Mouse (Mus musculus) erythroblast, embryonic 14.5 days (primary cell): ENCODE data around the gene Prdm11. TPM values are rescaled to one million over a fixed set of nuclear protein-coding genes. Genes with fewer than 3 reads are reported as not detected.

Experiments
- H3K27me3 ChIP-seq: 2 replicates; pipeline ENCODE4 v1.6.1; 2012; ENCODE audit warnings: inconsistent platforms; ENCODE audit not compliant: control insufficient read depth
- H3K36me3 ChIP-seq: 2 replicates; pipeline ENCODE4 v1.6.1; 2012; ENCODE audit warnings: mild to moderate bottlenecking, inconsistent platforms; ENCODE audit not compliant: control insufficient read depth
- H3K4me1 ChIP-seq: 2 replicates; pipeline ENCODE4 v1.6.1; 2012; ENCODE audit warnings: inconsistent platforms; ENCODE audit not compliant: control insufficient read depth
- H3K4me3 ChIP-seq: replicated peaks from 2 replicates; pipeline ENCODE3; 2012; ENCODE audit warnings: moderate library complexity, mild to moderate bottlenecking, inconsistent platforms
- H3K9me3 ChIP-seq: 2 replicates; pipeline ENCODE4 v1.6.1; 2012; ENCODE audit warnings: low read length, inconsistent platforms, mixed read lengths; ENCODE audit not compliant: control insufficient read depth
- GATA1 ChIP-seq: IDR thresholded peaks from 2 replicates; pipeline ENCODE4 v1.6.1; 2012; ENCODE audit warnings: low read length, inconsistent platforms, mixed read lengths
- TAL1 ChIP-seq: IDR thresholded peaks from 3 replicates; pipeline ENCODE4 v1.6.1; 2012; ENCODE audit warnings: low read length, inconsistent platforms, mixed read lengths
- polyA plus RNA-seq: library from polyadenylated mRNA; stranded (reverse); fragments of >175 nt; gene quantifications from 2 replicates; pipeline ENCODE4 v1.2.3, GENCODE M21; 2012

The Prdm11 gene
- polyA plus RNA-seq, 1 experiment, result 0.58 TPM

DNA sequence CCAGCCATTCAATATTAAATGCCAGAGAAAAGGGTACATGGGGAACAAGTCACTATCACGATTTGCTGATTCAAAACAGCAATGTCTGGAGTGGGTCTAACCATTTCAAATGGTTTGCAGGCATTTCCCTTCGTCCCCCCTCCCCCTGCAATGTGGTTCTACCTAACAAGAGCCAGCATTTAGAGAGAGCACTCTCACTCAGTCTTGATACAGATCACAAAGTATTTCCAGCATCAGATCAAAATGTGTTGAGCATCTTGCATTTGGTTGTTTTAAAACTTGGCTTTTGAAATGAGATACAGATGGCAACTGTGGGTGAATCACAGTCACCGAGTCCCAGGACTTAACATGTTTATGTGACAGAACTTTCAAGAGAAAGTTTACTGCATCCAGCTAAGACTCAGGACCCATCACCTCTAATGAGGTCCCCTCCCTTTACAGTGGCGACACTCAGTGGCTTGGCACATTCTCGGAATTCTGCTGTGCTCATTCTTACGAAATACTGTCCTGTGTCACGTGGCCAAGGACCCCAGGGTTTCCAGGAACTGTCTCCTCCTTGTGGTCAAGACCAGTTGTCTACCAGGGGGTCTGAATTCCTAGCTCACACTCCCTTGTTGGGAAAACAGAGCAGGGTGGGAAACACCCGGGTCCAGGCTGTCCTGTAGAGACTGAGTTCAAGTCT is 63.2 kb downstream of the Prdm11 start:
- Histone ChIP-seq H3K36me3 (peaks cover 25% of the 10 kb centered on the region), H3K4me1 (peaks cover 70% of the 10 kb centered on the region), H3K4me3 (peak overlapping the region; percentile 2), H3K9me3 (no peaks in the 10 kb centered on the region), H3K27me3 (no peaks in the 10 kb centered on the region)
- TF ChIP-seq TAL1 (no peak), GATA1 (no peak)

DNA sequence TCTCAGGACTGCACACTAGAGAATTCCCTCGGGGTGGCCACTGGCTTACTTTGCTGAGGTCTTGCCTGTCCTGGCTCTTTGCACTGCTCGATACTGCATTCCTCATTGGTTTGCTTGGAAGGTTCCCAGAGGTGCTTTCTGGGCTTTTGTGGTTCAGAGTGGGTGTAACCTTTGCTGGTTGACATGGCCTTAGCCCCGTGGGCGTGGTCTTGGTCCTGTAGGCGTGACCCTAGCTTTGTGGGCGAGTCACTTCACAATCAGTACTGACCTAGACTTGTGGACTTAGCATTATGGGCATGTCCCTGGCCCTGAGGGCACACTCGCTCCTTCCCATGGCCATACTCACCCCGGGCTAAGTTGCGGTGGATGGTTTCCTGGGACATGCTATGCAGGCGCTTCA is 65.8 kb downstream of the Prdm11 start:
- H3K9me3 ChIP-seq, result no peaks in the 10 kb centered on the region
- H3K4me3 ChIP-seq, result no peak overlapping the region
- TF ChIP-seq TAL1 (no peak), GATA1 (no peak)
- H3K4me1 ChIP-seq, result peaks cover 48% of the 10 kb centered on the region
- no peaks in the 10 kb centered on the region for H3K27me3 ChIP-seq
- peaks cover 14% of the 10 kb centered on the region for H3K36me3 ChIP-seq

DNA sequence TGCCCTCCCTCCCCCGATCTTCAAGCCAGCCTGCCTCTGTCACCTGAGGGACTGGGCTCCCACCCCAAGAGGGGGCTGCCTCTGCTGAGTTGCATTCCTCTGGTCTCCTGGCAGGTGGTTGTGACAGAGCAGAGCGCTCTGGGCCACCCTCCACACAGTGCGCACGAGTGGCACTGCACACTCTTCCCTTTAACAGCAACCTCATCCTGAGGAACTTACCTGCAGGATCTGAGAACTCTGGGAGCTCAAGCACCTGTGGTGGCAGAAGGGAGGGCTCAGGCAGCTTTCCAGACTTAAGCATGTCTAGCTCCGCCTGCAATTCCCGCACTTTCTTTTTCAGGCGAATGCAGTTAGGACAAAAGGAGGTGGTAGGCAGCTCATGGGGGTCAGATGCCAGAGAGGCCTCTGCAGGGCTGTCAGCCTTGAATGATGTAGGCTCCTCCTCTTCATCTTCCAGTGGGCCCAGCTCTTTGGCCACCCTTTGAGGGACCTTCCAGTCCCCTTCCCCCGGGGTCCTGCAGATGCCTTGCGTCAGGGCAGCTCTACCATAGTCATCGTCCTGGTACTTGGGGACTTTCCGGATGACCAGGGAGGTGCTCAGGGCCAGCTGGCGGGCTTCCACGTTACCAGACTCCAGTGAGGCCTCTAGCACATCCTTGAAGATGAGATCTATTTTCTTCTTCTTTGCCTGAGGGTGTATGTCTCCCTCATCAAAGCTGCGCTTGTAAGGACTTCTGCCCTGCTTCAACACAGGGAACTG is 70.8 kb downstream of the Prdm11 start:
- Histone ChIP-seq H3K36me3 (peaks cover 40% of the 10 kb centered on the region), H3K4me3 (no peak overlapping the region), H3K27me3 (no peaks in the 10 kb centered on the region), H3K9me3 (peaks cover 7% of the 10 kb centered on the region; the same call in 1 of the 2 replicates), H3K4me1 (peaks cover 2% of the 10 kb centered on the region)
- TF ChIP-seq GATA1 (no peak), TAL1 (no peak)

- Histone ChIP-seq H3K27me3 (no peaks in the 10 kb centered on the region), H3K9me3 (peaks cover 7% of the 10 kb centered on the region; the same call in 1 of the 2 replicates), H3K4me3 (no peak overlapping the region), H3K36me3 (peaks cover 40% of the 10 kb centered on the region), H3K4me1 (no peaks in the 10 kb centered on the region)
- TF ChIP-seq TAL1 (no peak), GATA1 (no peak)
Measured at GRCm38 (mm10) chr2:92973646-92974045, 72.3 kb downstream of the Prdm11 start.

DNA sequence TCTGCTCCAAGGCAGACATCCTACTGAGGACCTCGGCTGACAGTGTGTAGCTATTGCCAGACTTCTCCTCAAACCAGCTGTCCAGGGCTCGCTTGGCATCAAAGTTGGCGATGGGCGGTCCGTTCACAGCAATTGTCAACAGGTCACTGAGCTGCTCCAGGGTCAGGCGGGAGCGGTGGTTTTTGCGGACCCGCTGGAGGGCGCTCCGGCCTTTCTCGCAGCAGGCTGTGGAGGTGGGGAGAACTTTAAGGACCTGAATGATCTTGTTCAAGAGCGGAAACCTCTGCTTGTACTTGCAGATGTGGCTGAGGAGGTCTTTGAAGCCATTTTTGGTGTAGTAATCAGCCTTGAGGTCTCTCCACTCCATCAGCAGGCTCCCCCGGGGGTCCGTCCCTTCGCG is 73.9 kb downstream of the Prdm11 start:
- Histone ChIP-seq H3K4me3 (no peak overlapping the region), H3K9me3 (peaks cover 7% of the 10 kb centered on the region; the same call in 1 of the 2 replicates), H3K36me3 (peaks cover 40% of the 10 kb centered on the region), H3K4me1 (no peaks in the 10 kb centered on the region), H3K27me3 (no peaks in the 10 kb centered on the region)
- TF ChIP-seq TAL1 (no peak), GATA1 (no peak)

- H3K4me3 ChIP-seq, result no peak overlapping the region
- H3K27me3 ChIP-seq, result no peaks in the 10 kb centered on the region
- peaks cover 7% of the 10 kb centered on the region; the same call in 1 of the 2 replicates for H3K9me3 ChIP-seq
- no peaks in the 10 kb centered on the region; the same call in 1 of the 2 replicates for H3K4me1 ChIP-seq
- H3K36me3 ChIP-seq, result peaks cover 40% of the 10 kb centered on the region
- TF ChIP-seq GATA1 (no peak), TAL1 (no peak)
Measured at GRCm38 (mm10) chr2:92971536-92971935, 74.4 kb downstream of the Prdm11 start.

DNA sequence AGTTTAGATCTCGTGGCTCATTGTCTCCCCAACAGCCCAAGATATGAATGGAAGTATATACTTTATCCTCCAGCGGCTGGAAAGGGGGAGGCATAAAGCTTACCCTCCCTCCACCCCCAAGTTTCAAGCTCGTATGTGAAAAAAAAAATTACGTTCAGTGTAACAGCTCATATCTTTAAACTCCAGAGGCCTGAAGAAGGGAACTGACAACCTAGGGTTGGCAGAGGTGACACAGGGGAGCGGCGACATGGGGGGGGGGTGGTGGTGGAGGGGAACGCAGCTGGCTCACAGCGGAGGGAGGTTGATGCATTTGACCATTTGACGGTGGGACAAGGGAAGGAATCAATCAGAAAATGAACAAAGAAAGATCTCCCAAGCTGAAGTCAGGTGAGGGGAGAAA is 74.9 kb downstream of the Prdm11 start:
- no peaks in the 10 kb centered on the region; the same call in 1 of the 2 replicates for H3K4me1 ChIP-seq
- H3K9me3 ChIP-seq, result peaks cover 7% of the 10 kb centered on the region; the same call in 1 of the 2 replicates
- H3K4me3 ChIP-seq, result no peak overlapping the region
- TF ChIP-seq GATA1, result no peak
- TF ChIP-seq TAL1, result no peak
- peaks cover 39% of the 10 kb centered on the region for H3K36me3 ChIP-seq
- H3K27me3 ChIP-seq, result no peaks in the 10 kb centered on the region

GRCm38 (mm10) chr2:92967839-92968166 is 78.2 kb downstream of the Prdm11 start:
- peaks cover under 1% of the 10 kb centered on the region; the same call in 1 of the 2 replicates for H3K9me3 ChIP-seq
- no peaks in the 10 kb centered on the region for H3K27me3 ChIP-seq
- peaks cover 9% of the 10 kb centered on the region for H3K36me3 ChIP-seq
- no peaks in the 10 kb centered on the region; the same call in 1 of the 2 replicates for H3K4me1 ChIP-seq
- TF ChIP-seq GATA1, result no peak
- no peak for TF ChIP-seq TAL1
- H3K4me3 ChIP-seq, result no peak overlapping the region
